ENCODE assay signal across 26 mouse cellular contexts in genomic region chr6:94264183-94264941, GRCm38 (mm10). TPM values are rescaled to one million over a fixed set of nuclear protein-coding genes. Genes with fewer than 3 reads are reported as not detected.
DNase-seq lines count a peak whose midpoint lies in the region; ATAC-seq and TF ChIP-seq lines count a peak whose summit lies in the region.
"Had no signal": no experiment of that assay in that cellular context is flagged by ENCODE, and none has a peak within 500 bp of the region (broad histone marks: within the 10 kb centered on the region; RNA-seq: fewer than 3 reads in every experiment).

No protein-coding gene starts in this region.

- H3K36me3 ChIP-seq in embryonic facial prominence, embryonic 14.5 days (ENCODE audit: control insufficient read depth, insufficient read depth, low read length): no peaks in the 10 kb centered on the region
- H3K36me3 ChIP-seq in embryonic facial prominence, embryonic 10.5 days (replicated peaks): no peaks in the 10 kb centered on the region
- H3K36me3 ChIP-seq in kidney, adult 2 months (ENCODE audit: control insufficient read depth, insufficient read depth, low read length): no peaks in the 10 kb centered on the region
- H3K36me3 ChIP-seq in kidney, embryonic 14.5 days (ENCODE audit: control insufficient read depth, insufficient read depth, low read length): no peaks in the 10 kb centered on the region
- no peaks in the 10 kb centered on the region for H3K36me3 ChIP-seq in lung, postnatal 0 days (ENCODE audit: insufficient read depth, low read length)
- no peaks in the 10 kb centered on the region for H3K36me3 ChIP-seq in stomach, embryonic 16.5 days (ENCODE audit: control insufficient read depth, insufficient read depth, low read length)
- H3K36me3 ChIP-seq: hindbrain, embryonic 10.5 days; hindbrain, embryonic 15.5 days; limb, embryonic 13.5 days; liver, embryonic 12.5 days had no signal

- no peak for TF ChIP-seq EP300 in lung, postnatal 0 days (IDR thresholded peaks at IDR 0.05)

- H3K27me3 ChIP-seq in embryonic facial prominence, embryonic 14.5 days (replicated peaks; ENCODE audit: control insufficient read depth, insufficient read depth, low read length): no peaks in the 10 kb centered on the region
- no peaks in the 10 kb centered on the region for H3K27me3 ChIP-seq in embryonic facial prominence, embryonic 10.5 days (replicated peaks; ENCODE audit: low read depth, poor library complexity, severe bottlenecking)
- no peaks in the 10 kb centered on the region for H3K27me3 ChIP-seq in kidney, adult 2 months (replicated peaks; ENCODE audit: control insufficient read depth, insufficient read depth, low read length)
- H3K27me3 ChIP-seq in kidney, embryonic 14.5 days (ENCODE audit: control insufficient read depth, insufficient read depth, low read length): no peaks in the 10 kb centered on the region
- H3K27me3 ChIP-seq in lung, postnatal 0 days (replicated peaks; ENCODE audit: insufficient read depth, low read length): no peaks in the 10 kb centered on the region
- H3K27me3 ChIP-seq in stomach, embryonic 16.5 days (ENCODE audit: control insufficient read depth, insufficient read depth, low read length): no peaks in the 10 kb centered on the region
- H3K27me3 ChIP-seq: hindbrain, embryonic 15.5 days; limb, embryonic 13.5 days; liver, embryonic 12.5 days had no signal

- H3K27ac ChIP-seq in embryonic facial prominence, embryonic 14.5 days (replicated peaks; ENCODE audit: low read depth, low read length): no peak overlapping the region
- no peak overlapping the region for H3K27ac ChIP-seq in embryonic facial prominence, embryonic 10.5 days (replicated peaks)
- H3K27ac ChIP-seq in kidney, adult 2 months (ENCODE audit: insufficient read depth, low read depth, low read length): no peak overlapping the region
- H3K27ac ChIP-seq in kidney, embryonic 14.5 days (ENCODE audit: low read depth, low read length): no peak overlapping the region
- H3K27ac ChIP-seq in lung, postnatal 0 days (ENCODE audit: low read length): no peak overlapping the region
- peak overlapping the region; percentile 43 for H3K27ac ChIP-seq in stomach, embryonic 16.5 days (ENCODE audit: low read length)
- H3K27ac ChIP-seq: hindbrain, embryonic 10.5 days; hindbrain, embryonic 15.5 days; left cerebral cortex, adult 2 months; limb, embryonic 13.5 days; liver, embryonic 12.5 days; macrophage had no signal

- DNase-seq in embryonic facial prominence, embryonic 14.5 days (ENCODE audit: low spot score): peak; percentile 22
- no peak for DNase-seq in embryonic facial prominence, embryonic 10.5 days (ENCODE audit: low spot score)
- DNase-seq in kidney, adult 2 months: peak; percentile 66
- peak; percentile 25 for DNase-seq in lung, postnatal 0 days (ENCODE audit: low spot score)
- no peak for DNase-seq in lung, postnatal 4 days
- DNase-seq in layer of hippocampus, adult 9-11 months: no peak
- DNase-seq: adrenal gland, postnatal 14 days; cerebellum, adult 11 months; cerebellum, adult 9-11 months; gastrocnemius, postnatal 25 days; kidney, adult 11 months; kidney, postnatal 25 days; lung, adult 2 months; midbrain, embryonic 14.5 days; right cerebral cortex, postnatal 14 days; thymus, postnatal 25 days had no signal

- 75% methylated on average over 7 of the region's 7 CpGs for WGBS in embryonic facial prominence, embryonic 14.5 days
- 74% methylated on average over 7 of the region's 7 CpGs for WGBS in embryonic facial prominence, embryonic 10.5 days
- whole genome bisulfite sequencing in kidney, adult 2 months: 75% methylated on average over 7 of the region's 7 CpGs
- WGBS in kidney, embryonic 14.5 days: 82% methylated on average over 7 of the region's 7 CpGs
- 68% methylated on average over 7 of the region's 7 CpGs for WGBS in lung, postnatal 0 days
- WGBS in stomach, embryonic 16.5 days: 79% methylated on average over 7 of the region's 7 CpGs

- H3K9me3 ChIP-seq in embryonic facial prominence, embryonic 14.5 days (ENCODE audit: control insufficient read depth, low read length): no peaks in the 10 kb centered on the region
- H3K9me3 ChIP-seq in embryonic facial prominence, embryonic 10.5 days: no peaks in the 10 kb centered on the region
- H3K9me3 ChIP-seq in kidney, embryonic 14.5 days (ENCODE audit: control insufficient read depth, low read length): no peaks in the 10 kb centered on the region
- H3K9me3 ChIP-seq in lung, postnatal 0 days (ENCODE audit: low read length): no peaks in the 10 kb centered on the region
- H3K9me3 ChIP-seq in stomach, embryonic 16.5 days (replicated peaks; ENCODE audit: control insufficient read depth, low read length): no peaks in the 10 kb centered on the region
- H3K9me3 ChIP-seq: hindbrain, embryonic 10.5 days; hindbrain, embryonic 15.5 days; limb, embryonic 13.5 days; liver, embryonic 12.5 days had no signal

- H3K9ac ChIP-seq in embryonic facial prominence, embryonic 14.5 days (ENCODE audit: low read depth, low read length): no peak overlapping the region
- H3K9ac ChIP-seq in kidney, embryonic 14.5 days (ENCODE audit: low read depth, low read length): no peak overlapping the region
- H3K9ac ChIP-seq in lung, postnatal 0 days (replicated peaks; ENCODE audit: low read depth): no peak overlapping the region
- H3K9ac ChIP-seq in stomach, embryonic 16.5 days (ENCODE audit: low read length): no peak overlapping the region
- H3K9ac ChIP-seq: hindbrain, embryonic 15.5 days; limb, embryonic 13.5 days; liver, embryonic 12.5 days had no signal

- no peak overlapping the region for H3K4me2 ChIP-seq in embryonic facial prominence, embryonic 14.5 days (ENCODE audit: low read depth, low read length)
- no peak overlapping the region for H3K4me2 ChIP-seq in kidney, embryonic 14.5 days (replicated peaks; ENCODE audit: low read depth, low read length)
- H3K4me2 ChIP-seq in lung, postnatal 0 days (replicated peaks; ENCODE audit: low read depth, low read length): no peak overlapping the region
- H3K4me2 ChIP-seq in stomach, embryonic 16.5 days (ENCODE audit: low read depth, low read length): no peak overlapping the region
- H3K4me2 ChIP-seq: hindbrain, embryonic 15.5 days; limb, embryonic 13.5 days; liver, embryonic 12.5 days had no signal

- H3K4me1 ChIP-seq in embryonic facial prominence, embryonic 14.5 days (ENCODE audit: control insufficient read depth, insufficient read depth, low read length): peaks cover 11% of the 10 kb centered on the region
- H3K4me1 ChIP-seq in embryonic facial prominence, embryonic 10.5 days: peaks cover 46% of the 10 kb centered on the region
- peaks cover 8% of the 10 kb centered on the region for H3K4me1 ChIP-seq in kidney, adult 2 months (ENCODE audit: control insufficient read depth, insufficient read depth, low read length)
- H3K4me1 ChIP-seq in kidney, embryonic 14.5 days (ENCODE audit: control insufficient read depth, insufficient read depth, low read length): no peaks in the 10 kb centered on the region
- H3K4me1 ChIP-seq in lung, postnatal 0 days (ENCODE audit: insufficient read depth, low read depth, low read length): peaks cover 7% of the 10 kb centered on the region
- peaks cover 15% of the 10 kb centered on the region for H3K4me1 ChIP-seq in stomach, embryonic 16.5 days (ENCODE audit: control insufficient read depth, insufficient read depth, low read length)
- H3K4me1 ChIP-seq: hindbrain, embryonic 15.5 days had no signal

- no peak for TF ChIP-seq CTCF in kidney, adult 2 months (conservative IDR thresholded peaks at IDR 0.05; ENCODE audit: insufficient read depth, insufficient read length, low read depth, low read length)
- no peak for TF ChIP-seq CTCF in lung, postnatal 0 days (IDR thresholded peaks at IDR 0.05)

- no peak for ATAC-seq in embryonic facial prominence, embryonic 14.5 days (ENCODE audit: low read depth)
- no peak for ATAC-seq in kidney, embryonic 14.5 days (ENCODE audit: low FRiP score, low TSS enrichment)
- ATAC-seq in lung, postnatal 0 days: no peak; the same call in 1 of the 2 replicates
- no peak for ATAC-seq in stomach, embryonic 16.5 days (ENCODE audit: insufficient read depth, low FRiP score)
- ATAC-seq: forebrain, embryonic 14.5 days; inflammation-experienced regulatory T-cells, adult 6 months; liver, embryonic 12.5 days had no signal

- H3K4me3 ChIP-seq in embryonic facial prominence, embryonic 14.5 days (ENCODE audit: low read depth, low read length): no peak overlapping the region
- no peak overlapping the region for H3K4me3 ChIP-seq in embryonic facial prominence, embryonic 10.5 days
- no peak overlapping the region for H3K4me3 ChIP-seq in kidney, adult 2 months (ENCODE audit: insufficient read depth, low read depth, low read length)
- no peak overlapping the region for H3K4me3 ChIP-seq in kidney, embryonic 14.5 days (ENCODE audit: low read length)
- no peak overlapping the region for H3K4me3 ChIP-seq in lung, postnatal 0 days (ENCODE audit: low read depth, low read length)
- H3K4me3 ChIP-seq in stomach, embryonic 16.5 days (replicated peaks; ENCODE audit: low read length): no peak overlapping the region
- H3K4me3 ChIP-seq: hindbrain, embryonic 10.5 days; hindbrain, embryonic 15.5 days; left cerebral cortex, adult 2 months; limb, embryonic 13.5 days; liver, embryonic 12.5 days had no signal

- TF ChIP-seq POLR2A in kidney, adult 2 months (IDR thresholded peaks at IDR 0.05; ENCODE audit: low read depth, low read length): no peak

RNA-seq across cellular contexts. Expression of gene Magi1, which starts 19.4 kb away (rescaled TPM):
- 6.8 and 8.8 TPM in 2 replicates for polyA plus RNA-seq in embryonic facial prominence, embryonic 14.5 days (2014; fragmentation: Nextera tagmentation; extraction: Ambion mirVana)
- 16.1 and 16.2 TPM in 2 replicates for polyA plus RNA-seq in embryonic facial prominence, embryonic 10.5 days (2016; fragmentation: Nextera tagmentation; extraction: Ambion mirVana)
- polyA plus RNA-seq in kidney, adult 2 months (2012; rRNA removed): 5.8 and 6.1 TPM in 2 replicates
- 10.6 and 10.9 TPM in 2 replicates for polyA plus RNA-seq in kidney, embryonic 14.5 days (2014; fragmentation: Nextera tagmentation; extraction: Ambion mirVana)
- polyA plus RNA-seq in lung, postnatal 0 days (2015; fragmentation: Nextera tagmentation; extraction: Ambion mirVana): 10.7 and 12.9 TPM in 2 replicates
- 8.7 and 8.9 TPM in 2 replicates for polyA plus RNA-seq in stomach, embryonic 16.5 days (2015; fragmentation: Nextera tagmentation; extraction: Ambion mirVana)

Comparison
In these comparisons a context has a peak if more than half of its experiments do, and no peak if none do; other contexts are left out.
1. DNase-seq: peak in embryonic facial prominence, embryonic 14.5 days (single experiment), kidney, adult 2 months (single experiment) and lung, postnatal 0 days (single experiment); none in embryonic facial prominence, embryonic 10.5 days (single experiment), lung, postnatal 4 days (0 of 2) and layer of hippocampus, adult 9-11 months (single experiment).